ENCODE assay signal across 8 mouse cellular contexts in genomic region chr1:52630248-52630936, GRCm38 (mm10). TPM values are rescaled to one million over a fixed set of nuclear protein-coding genes. Genes with fewer than 3 reads are reported as not detected.
A peak's percentile ranks its signal among the peaks of the same experiment; 100 is the strongest.
DNase-seq lines count a peak whose midpoint lies in the region; ATAC-seq and TF ChIP-seq lines count a peak whose summit lies in the region.

TSS of gene Nemp2 (plus strand) at chr1:52630703.

- H3K9me3 ChIP-seq in embryonic facial prominence, embryonic 12.5 days = no peaks in the 10 kb centered on the region
- no peaks in the 10 kb centered on the region for H3K9me3 ChIP-seq in limb, embryonic 11.5 days (ENCODE audit: control insufficient read depth, low read length)
- H3K9me3 ChIP-seq in midbrain, embryonic 13.5 days = no peaks in the 10 kb centered on the region

- H3K4me3 ChIP-seq in embryonic facial prominence, embryonic 12.5 days = peak within 1 kb of the TSS; percentile 58
- peak within 1 kb of the TSS; percentile 70 for H3K4me3 ChIP-seq in kidney, adult 2 months (ENCODE audit: insufficient read depth, low read depth, low read length)
- H3K4me3 ChIP-seq in limb, embryonic 11.5 days (ENCODE audit: low read depth, low read length) = peak within 1 kb of the TSS; percentile 80
- H3K4me3 ChIP-seq in midbrain, embryonic 13.5 days (replicated peaks) = peak within 1 kb of the TSS; percentile 64
- peak within 1 kb of the TSS; percentile 98 for H3K4me3 ChIP-seq in small intestine, adult 2 months (ENCODE audit: low read depth, low read length)

- peaks cover 10% of the 10 kb centered on the region for H3K4me1 ChIP-seq in embryonic facial prominence, embryonic 12.5 days
- H3K4me1 ChIP-seq in kidney, adult 2 months (ENCODE audit: control insufficient read depth, insufficient read depth, low read length) = no peaks in the 10 kb centered on the region
- H3K4me1 ChIP-seq in limb, embryonic 11.5 days (ENCODE audit: control insufficient read depth, insufficient read depth, low read length) = no peaks in the 10 kb centered on the region
- peaks cover 12% of the 10 kb centered on the region for H3K4me1 ChIP-seq in midbrain, embryonic 13.5 days (replicated peaks)
- no peaks in the 10 kb centered on the region for H3K4me1 ChIP-seq in small intestine, adult 2 months (ENCODE audit: control insufficient read depth, insufficient read depth, insufficient read length, low read length)

- no peaks in the 10 kb centered on the region for H3K27me3 ChIP-seq in embryonic facial prominence, embryonic 12.5 days
- no peaks in the 10 kb centered on the region for H3K27me3 ChIP-seq in kidney, adult 2 months (replicated peaks; ENCODE audit: control insufficient read depth, insufficient read depth, low read length)
- no peaks in the 10 kb centered on the region for H3K27me3 ChIP-seq in limb, embryonic 11.5 days (ENCODE audit: control insufficient read depth, insufficient read depth, low read length)
- no peaks in the 10 kb centered on the region for H3K27me3 ChIP-seq in midbrain, embryonic 13.5 days
- no peaks in the 10 kb centered on the region for H3K27me3 ChIP-seq in small intestine, adult 2 months (ENCODE audit: control insufficient read depth, insufficient read depth, low read length)

- peak; percentile 89 for ATAC-seq in embryonic facial prominence, embryonic 12.5 days (ENCODE audit: insufficient number of reproducible peaks, insufficient read depth, low FRiP score, low TSS enrichment)
- peak; percentile 93 for ATAC-seq in limb, embryonic 11.5 days (ENCODE audit: insufficient number of reproducible peaks, low FRiP score, low TSS enrichment, low read depth)
- peak; percentile 98 for ATAC-seq in midbrain, embryonic 13.5 days

- H3K36me3 ChIP-seq in embryonic facial prominence, embryonic 12.5 days = no peaks in the 10 kb centered on the region
- no peaks in the 10 kb centered on the region for H3K36me3 ChIP-seq in kidney, adult 2 months (ENCODE audit: control insufficient read depth, insufficient read depth, low read length)
- no peaks in the 10 kb centered on the region for H3K36me3 ChIP-seq in limb, embryonic 11.5 days (ENCODE audit: control insufficient read depth, insufficient read depth, low read length)
- no peaks in the 10 kb centered on the region for H3K36me3 ChIP-seq in midbrain, embryonic 13.5 days
- no peaks in the 10 kb centered on the region for H3K36me3 ChIP-seq in small intestine, adult 2 months (ENCODE audit: control insufficient read depth, insufficient read depth, low read length)

- peak; percentile 76 for TF ChIP-seq CTCF in kidney, adult 2 months (conservative IDR thresholded peaks at IDR 0.05; ENCODE audit: insufficient read depth, insufficient read length, low read depth, low read length)
- peak; percentile 89 for TF ChIP-seq CTCF in small intestine, adult 2 months (IDR thresholded peaks at IDR 0.05; ENCODE audit: extremely low read depth, insufficient read length, insufficient replicate concordance, low read depth, low read length)

- H3K4me2 ChIP-seq in embryonic facial prominence, embryonic 12.5 days (replicated peaks) = peak within 1 kb of the TSS; percentile 51
- peak within 1 kb of the TSS; percentile 56; the same call in 1 of the 2 replicates for H3K4me2 ChIP-seq in limb, embryonic 11.5 days (ENCODE audit: low read depth, severe bottlenecking)
- peak within 1 kb of the TSS; percentile 53 for H3K4me2 ChIP-seq in midbrain, embryonic 13.5 days (replicated peaks)

- under 1% methylated on average over 44 of the region's 44 CpGs for WGBS in embryonic facial prominence, embryonic 12.5 days
- WGBS in kidney, adult 2 months = under 1% methylated on average over 44 of the region's 44 CpGs
- WGBS in limb, embryonic 11.5 days = under 1% methylated on average over 44 of the region's 44 CpGs
- under 1% methylated on average over 42 of the region's 44 CpGs for WGBS in midbrain, embryonic 13.5 days
- WGBS in small intestine, adult 2 months = under 1% methylated on average over 44 of the region's 44 CpGs

- peak within 1 kb of the TSS; percentile 85 for H3K27ac ChIP-seq in embryonic facial prominence, embryonic 12.5 days
- peak within 1 kb of the TSS; percentile 27; the same call in 1 of the 2 replicates for H3K27ac ChIP-seq in kidney, adult 2 months (ENCODE audit: insufficient read depth, low read depth, low read length)
- H3K27ac ChIP-seq in limb, embryonic 11.5 days (replicated peaks; ENCODE audit: low read depth, low read length) = peak within 1 kb of the TSS; percentile 84
- H3K27ac ChIP-seq in midbrain, embryonic 13.5 days = peak within 1 kb of the TSS; percentile 80
- peak within 1 kb of the TSS; percentile 80 for H3K27ac ChIP-seq in small intestine, adult 2 months (ENCODE audit: insufficient read depth, low read depth, low read length)

- DNase-seq in 3T3-L1 (ENCODE audit: low read depth, low spot score) = peak; percentile 87
- DNase-seq in adrenal gland, postnatal 36 days = peak; percentile 92 to 95
- DNase-seq in heart, adult 18-20 months = peak; percentile 92 to 96
- peak; percentile 93 for DNase-seq in kidney, adult 2 months
- DNase-seq in limb, embryonic 11.5 days (ENCODE audit: low spot score) = peak; percentile 97

- H3K9ac ChIP-seq in embryonic facial prominence, embryonic 12.5 days = peak within 1 kb of the TSS; percentile 76
- H3K9ac ChIP-seq in limb, embryonic 11.5 days (ENCODE audit: low read length) = peak within 1 kb of the TSS; percentile 89
- peak within 1 kb of the TSS; percentile 70 for H3K9ac ChIP-seq in midbrain, embryonic 13.5 days (replicated peaks)

- no peak for TF ChIP-seq POLR2A in kidney, adult 2 months (IDR thresholded peaks at IDR 0.05; ENCODE audit: low read depth, low read length)
- TF ChIP-seq POLR2A in small intestine, adult 2 months (IDR thresholded peaks at IDR 0.05; ENCODE audit: low read depth, low read length) = no peak; the same call in 1 of the 2 replicates

RNA-seq across cellular contexts. Expression of gene Nemp2, which starts in this region (rescaled TPM):
- total RNA-seq in adrenal gland, postnatal 36 days (2021) = 1 to 10 TPM; 1.7 to 2.7 TPM
- polyA plus RNA-seq in embryonic facial prominence, embryonic 12.5 days (2016; fragmentation: Nextera tagmentation; extraction: Ambion mirVana) = 11.3 and 12.2 TPM in 2 replicates
- under 1 TPM; 0.72 to 0.82 TPM for total RNA-seq in heart, adult 18-20 months (2021)
- 2.9 and 3.9 TPM in 2 replicates for polyA plus RNA-seq in kidney, adult 2 months (2012; rRNA removed)
- polyA plus RNA-seq in limb, embryonic 11.5 days (2014; fragmentation: Nextera tagmentation; extraction: Ambion mirVana) = 13.3 and 14.2 TPM in 2 replicates
- polyA plus RNA-seq in midbrain, embryonic 13.5 days (2015; fragmentation: Nextera tagmentation; extraction: Ambion mirVana) = 7.7 and 8.0 TPM in 2 replicates
- 1.1 and 2.3 TPM in 2 replicates for polyA plus RNA-seq in small intestine, adult 2 months (2012; rRNA removed)

Comparison
In these comparisons a context has a peak if more than half of its experiments do, and no peak if none do; other contexts are left out.
1. Peak in every context shown above with its lines: DNase-seq, ATAC-seq, H3K4me3 ChIP-seq and H3K27ac ChIP-seq.
2. Peak in DNase-seq in heart, adult 18-20 months; RNA of the gene not detected or under 1 TPM.
3. H3K27ac ChIP-seq: peak in every context shown above with its lines; median percentile 85 in embryonic facial prominence, embryonic 12.5 days; 84 in limb, embryonic 11.5 days; 80 in midbrain, embryonic 13.5 days; 80 in small intestine, adult 2 months; 27 in kidney, adult 2 months.